In genomic region chr8:111157617-111158016, GRCm38 (mm10) we compare ENCODE assay signal across 8 mouse cellular contexts.
DNase-seq lines count a peak whose midpoint lies in the region; ATAC-seq lines count a peak whose summit lies in the region.

No protein-coding gene starts in this region.

- DNase-seq in layer of hippocampus, adult 11-12 months (ENCODE audit: low spot score): peak; percentile 66
- no peak for DNase-seq in layer of hippocampus, adult 9-10 months (ENCODE audit: low spot score)
- DNase-seq in cerebellum, adult 11 months: peak; percentile 40
- peak; percentile 52 for DNase-seq in forebrain, embryonic 14.5 days (ENCODE audit: low spot score)
- peak; percentile 31 to 42 for DNase-seq in left cerebral cortex, postnatal 36 days (ENCODE audit: low spot score in 2 of 2)
- peak; percentile 68 for DNase-seq in midbrain, embryonic 14.5 days

- no peak overlapping the region for H3K4me3 ChIP-seq in forebrain, embryonic 14.5 days (ENCODE audit: low read depth, low read length)
- no peak overlapping the region for H3K4me3 ChIP-seq in intestine, embryonic 15.5 days (replicated peaks)
- no peak overlapping the region for H3K4me3 ChIP-seq in midbrain, embryonic 14.5 days (replicated peaks; ENCODE audit: low read depth, low read length)
- no peak overlapping the region for H3K4me3 ChIP-seq in stomach, embryonic 16.5 days (replicated peaks; ENCODE audit: low read length)

- intact Hi-C loops in left cerebral cortex, postnatal 36 days (cut with DNase I): no loop called here

- WGBS in forebrain, embryonic 14.5 days: 41% methylated on average over 14 of the region's 14 CpGs
- 53% methylated on average over 14 of the region's 14 CpGs for WGBS in intestine, embryonic 15.5 days
- 43% methylated on average over 14 of the region's 14 CpGs for WGBS in midbrain, embryonic 14.5 days
- 51% methylated on average over 14 of the region's 14 CpGs for WGBS in stomach, embryonic 16.5 days

- no peak overlapping the region for H3K4me2 ChIP-seq in forebrain, embryonic 14.5 days (ENCODE audit: low read length)
- no peak overlapping the region for H3K4me2 ChIP-seq in intestine, embryonic 15.5 days (replicated peaks)
- no peak overlapping the region for H3K4me2 ChIP-seq in midbrain, embryonic 14.5 days (ENCODE audit: low read length)
- H3K4me2 ChIP-seq in stomach, embryonic 16.5 days (ENCODE audit: low read depth, low read length): no peak overlapping the region

- no peaks in the 10 kb centered on the region for H3K4me1 ChIP-seq in forebrain, embryonic 14.5 days (ENCODE audit: control insufficient read depth, insufficient read depth, low read length)
- no peaks in the 10 kb centered on the region for H3K4me1 ChIP-seq in intestine, embryonic 15.5 days (replicated peaks)
- no peaks in the 10 kb centered on the region for H3K4me1 ChIP-seq in midbrain, embryonic 14.5 days (ENCODE audit: control insufficient read depth, insufficient read depth, low read length)
- H3K4me1 ChIP-seq in stomach, embryonic 16.5 days (ENCODE audit: control insufficient read depth, insufficient read depth, low read length): no peaks in the 10 kb centered on the region

- no peak overlapping the region for H3K9ac ChIP-seq in forebrain, embryonic 14.5 days (ENCODE audit: low read length)
- no peak overlapping the region for H3K9ac ChIP-seq in intestine, embryonic 15.5 days
- H3K9ac ChIP-seq in midbrain, embryonic 14.5 days (replicated peaks; ENCODE audit: low read length): no peak overlapping the region
- no peak overlapping the region for H3K9ac ChIP-seq in stomach, embryonic 16.5 days (ENCODE audit: low read length)

- no peaks in the 10 kb centered on the region for H3K27me3 ChIP-seq in forebrain, embryonic 14.5 days (replicated peaks; ENCODE audit: control insufficient read depth, insufficient read depth, low read length)
- H3K27me3 ChIP-seq in intestine, embryonic 15.5 days (replicated peaks): no peaks in the 10 kb centered on the region
- H3K27me3 ChIP-seq in midbrain, embryonic 14.5 days (ENCODE audit: control insufficient read depth, insufficient read depth, low read length): no peaks in the 10 kb centered on the region
- no peaks in the 10 kb centered on the region for H3K27me3 ChIP-seq in stomach, embryonic 16.5 days (ENCODE audit: control insufficient read depth, insufficient read depth, low read length)

- no peaks in the 10 kb centered on the region for H3K9me3 ChIP-seq in forebrain, embryonic 14.5 days (replicated peaks; ENCODE audit: control insufficient read depth, low read length)
- H3K9me3 ChIP-seq in intestine, embryonic 15.5 days: no peaks in the 10 kb centered on the region
- H3K9me3 ChIP-seq in midbrain, embryonic 14.5 days (ENCODE audit: control insufficient read depth, low read length): no peaks in the 10 kb centered on the region
- H3K9me3 ChIP-seq in stomach, embryonic 16.5 days (replicated peaks; ENCODE audit: control insufficient read depth, low read length): no peaks in the 10 kb centered on the region

- no peak overlapping the region for H3K27ac ChIP-seq in forebrain, embryonic 14.5 days (ENCODE audit: low read depth, low read length)
- H3K27ac ChIP-seq in intestine, embryonic 15.5 days: no peak overlapping the region
- H3K27ac ChIP-seq in midbrain, embryonic 14.5 days (replicated peaks; ENCODE audit: low read depth, low read length): no peak overlapping the region
- no peak overlapping the region for H3K27ac ChIP-seq in stomach, embryonic 16.5 days (ENCODE audit: low read length)

- ATAC-seq in forebrain, embryonic 14.5 days: no peak
- ATAC-seq in intestine, embryonic 15.5 days: peak; percentile 55; the same call in 1 of the 2 replicates
- ATAC-seq in midbrain, embryonic 14.5 days (ENCODE audit: low FRiP score, low TSS enrichment): no peak
- peak; percentile 37; the same call in 1 of the 2 replicates for ATAC-seq in stomach, embryonic 16.5 days (ENCODE audit: insufficient read depth, low FRiP score)

- peaks cover 96% of the 10 kb centered on the region for H3K36me3 ChIP-seq in forebrain, embryonic 14.5 days (ENCODE audit: control insufficient read depth, insufficient read depth, low read length)
- peaks cover 27% of the 10 kb centered on the region for H3K36me3 ChIP-seq in intestine, embryonic 15.5 days
- peaks cover 98% of the 10 kb centered on the region for H3K36me3 ChIP-seq in midbrain, embryonic 14.5 days (ENCODE audit: control insufficient read depth, insufficient read depth, low read length)
- peaks cover 22% of the 10 kb centered on the region; the same call in 1 of the 2 replicates for H3K36me3 ChIP-seq in stomach, embryonic 16.5 days (ENCODE audit: control insufficient read depth, insufficient read depth, low read length)

Comparison
In these comparisons a context has a peak if more than half of its experiments do, and no peak if none do; other contexts are left out.
1. ATAC-seq: peak in intestine, embryonic 15.5 days (single experiment) and stomach, embryonic 16.5 days (single experiment); none in forebrain, embryonic 14.5 days (single experiment) and midbrain, embryonic 14.5 days (single experiment).